ENCODE assay signal across 7 mouse cellular contexts in genomic region chr6:29434911-29435691, GRCm38 (mm10). TPM values are rescaled to one million over a fixed set of nuclear protein-coding genes. Genes with fewer than 3 reads are reported as not detected.
DNase-seq lines count a peak whose midpoint lies in the region; ATAC-seq and TF ChIP-seq lines count a peak whose summit lies in the region.

No protein-coding gene starts in this region.

- peak overlapping the region; percentile 41 for H3K9ac ChIP-seq in MEL (ENCODE audit: control insufficient read depth, low read depth, low read length, poor library complexity, severe bottlenecking)
- H3K9ac ChIP-seq in intestine, embryonic 15.5 days: peak overlapping the region; percentile 52
- H3K9ac ChIP-seq in neural tube, embryonic 15.5 days (replicated peaks): no peak overlapping the region; the same call in 1 of the 2 replicates

- H3K4me1 ChIP-seq in MEL (ENCODE audit: control insufficient read depth in 1 of 2, insufficient read depth in 2 of 2, low read length in 2 of 2): peaks cover 0 to 25% of the 10 kb centered on the region in 2 experiments; a peak in 3 of 4 replicates
- H3K4me1 ChIP-seq in intestine, embryonic 15.5 days (replicated peaks): peaks cover 21% of the 10 kb centered on the region
- H3K4me1 ChIP-seq in neural tube, embryonic 15.5 days: peaks cover 49% of the 10 kb centered on the region

- DNase-seq in MEL (ENCODE audit: low read depth, low spot score): peak; percentile 57
- DNase-seq in brain, adult 2 months (ENCODE audit: low read depth, low spot score): peak; percentile 22
- DNase-seq in gastrocnemius, postnatal 36 days: peak; percentile 58
- DNase-seq in left cerebral cortex, postnatal 36 days (ENCODE audit: low spot score in 2 of 2): no peak
- no peak for DNase-seq in layer of hippocampus, adult 11-12 months (ENCODE audit: low spot score)

- peak; percentile 71 for ATAC-seq in intestine, embryonic 15.5 days
- ATAC-seq in neural tube, embryonic 15.5 days (ENCODE audit: low FRiP score): peak; percentile 56

- H3K4me2 ChIP-seq in intestine, embryonic 15.5 days (replicated peaks): peak overlapping the region; percentile 70
- H3K4me2 ChIP-seq in neural tube, embryonic 15.5 days: peak overlapping the region; percentile 73

- H3K4me3 ChIP-seq in MEL (ENCODE audit: control insufficient read depth in 1 of 2, insufficient read depth in 1 of 2, low read depth in 2 of 2, low read length in 2 of 2): peak overlapping the region; percentile 8 to 22; a peak in 3 of 4 replicates
- H3K4me3 ChIP-seq in intestine, embryonic 15.5 days (replicated peaks): peak overlapping the region; percentile 53
- H3K4me3 ChIP-seq in neural tube, embryonic 15.5 days (replicated peaks): peak overlapping the region; percentile 45

- no peak for TF ChIP-seq RAD21 in MEL (IDR thresholded peaks at IDR 0.05; ENCODE audit: low read depth, low read length)

- TF ChIP-seq CTCF in MEL (IDR thresholded peaks at IDR 0.05 in 2 of 3, conservative IDR thresholded peaks at IDR 0.05 in 1 of 3; ENCODE audit: control insufficient read depth in 1 of 3, insufficient read depth in 1 of 3, low read depth in 2 of 3, low read length in 3 of 3, poor library complexity in 1 of 3, severe bottlenecking in 1 of 3): no peak

- H3K36me3 ChIP-seq in MEL (ENCODE audit: control insufficient read depth in 1 of 2, insufficient read depth in 2 of 2, low read length in 2 of 2): peaks cover 0 to 3% of the 10 kb centered on the region in 2 experiments; a peak in 1 of 4 replicates
- no peaks in the 10 kb centered on the region for H3K36me3 ChIP-seq in intestine, embryonic 15.5 days
- no peaks in the 10 kb centered on the region for H3K36me3 ChIP-seq in neural tube, embryonic 15.5 days

- intact Hi-C loops in gastrocnemius, postnatal 36 days (cut with DNase I): no loop called here
- intact Hi-C loops in left cerebral cortex, postnatal 36 days (cut with DNase I): no loop called here

- no peak for TF ChIP-seq POLR2A in MEL (IDR thresholded peaks at IDR 0.05; ENCODE audit: control insufficient read depth in 1 of 2, insufficient read depth in 1 of 2, low read depth in 1 of 2, low read length in 2 of 2, poor library complexity in 1 of 2)

- no peaks in the 10 kb centered on the region for H3K9me3 ChIP-seq in MEL (replicated peaks; ENCODE audit: insufficient read depth, low read length)
- no peaks in the 10 kb centered on the region for H3K9me3 ChIP-seq in intestine, embryonic 15.5 days
- no peaks in the 10 kb centered on the region for H3K9me3 ChIP-seq in neural tube, embryonic 15.5 days (replicated peaks)

- no peaks in the 10 kb centered on the region for H3K79me2 ChIP-seq in MEL (ENCODE audit: control insufficient read depth, insufficient read depth, low read length, poor library complexity)

- TF ChIP-seq EP300 in MEL (IDR thresholded peaks at IDR 0.05; ENCODE audit: low read depth in 1 of 2, low read length in 2 of 2): no peak

- WGBS in intestine, embryonic 15.5 days: 6% methylated on average over 13 of the region's 13 CpGs
- 6% methylated on average over 13 of the region's 13 CpGs for WGBS in neural tube, embryonic 15.5 days

- H3K27me3 ChIP-seq in MEL (ENCODE audit: control insufficient read depth in 1 of 2, insufficient read depth in 2 of 2, low read length in 2 of 2): no peaks in the 10 kb centered on the region; a peak in 1 of 4 replicates
- H3K27me3 ChIP-seq in intestine, embryonic 15.5 days (replicated peaks): peaks cover 12% of the 10 kb centered on the region
- peaks cover 53% of the 10 kb centered on the region for H3K27me3 ChIP-seq in neural tube, embryonic 15.5 days (replicated peaks)

- peak overlapping the region; percentile 10 for H3K27ac ChIP-seq in MEL (ENCODE audit: control insufficient read depth, low read depth, low read length)
- peak overlapping the region; percentile 86 for H3K27ac ChIP-seq in intestine, embryonic 15.5 days
- peak overlapping the region; percentile 76 for H3K27ac ChIP-seq in neural tube, embryonic 15.5 days (replicated peaks)

TF ChIP-seq in MEL, 35 proteins besides CTCF, POLR2A, EP300 and RAD21:
- 0 out of 2 replicates have a peak, but pooled peaks have one; percentile 15 for TF ChIP-seq CHD2 (IDR thresholded peaks at IDR 0.05; ENCODE audit: low read length)
- 0 out of 2 replicates have a peak, but pooled peaks have one; percentile 10 for TF ChIP-seq ELF1 (IDR thresholded peaks at IDR 0.05; ENCODE audit: low read depth, low read length)
- no peak for TF ChIP-seq USF1 (IDR thresholded peaks at IDR 0.05; ENCODE audit: low read depth, low read length)
- TF ChIP-seq RCOR1 (IDR thresholded peaks at IDR 0.05; ENCODE audit: low read depth, low read length): no peak
- TF ChIP-seq POLR2AphosphoS5 (IDR thresholded peaks at IDR 0.05; ENCODE audit: borderline replicate concordance, low read depth, low read length): no peak
- TF ChIP-seq MYC (IDR thresholded peaks at IDR 0.05; ENCODE audit: low read depth, low read length): no peak
- TF ChIP-seq GABPA (IDR thresholded peaks at IDR 0.05; ENCODE audit: low read depth, low read length): no peak
- peak; percentile 5; the same call in 1 of the 2 replicates for TF ChIP-seq TCF12 (IDR thresholded peaks at IDR 0.05; ENCODE audit: low read depth, low read length)
- TF ChIP-seq ZNF384 (IDR thresholded peaks at IDR 0.05; ENCODE audit: low read depth, low read length): no peak
- no peak for TF ChIP-seq USF2 (IDR thresholded peaks at IDR 0.05; ENCODE audit: borderline replicate concordance in 1 of 2, insufficient read depth in 1 of 2, low read depth in 1 of 2, low read length in 2 of 2)
- TF ChIP-seq MEF2A (IDR thresholded peaks at IDR 0.05; ENCODE audit: extremely low read depth, insufficient replicate concordance, low read depth, low read length, poor library complexity, severe bottlenecking): no peak

RNA-seq across cellular contexts. Expression of gene Flnc, which starts 2.0 kb away (rescaled TPM):
- 0.26 and 0.27 TPM in 2 replicates for total RNA-seq in MEL (2012; rRNA removed)
- polyA plus RNA-seq in MEL (2012; ENCODE audit: insufficient read depth in 1 of 2, insufficient read length in 2 of 2, low read depth in 1 of 2, low replicate concordance in 2 of 2, missing spikeins in 1 of 2): under 1 TPM in 1 of 2 experiments, not detected in 1; 0.31 TPM
- 100 to 1,000 TPM; 403 to 438 TPM for total RNA-seq in gastrocnemius, postnatal 36 days (2021)
- polyA plus RNA-seq in intestine, embryonic 15.5 days (2015; fragmentation: Nextera tagmentation; extraction: Ambion mirVana): 9.7 and 10.1 TPM in 2 replicates
- polyA plus RNA-seq in neural tube, embryonic 15.5 days (2015; fragmentation: Nextera tagmentation; extraction: Ambion mirVana): 5.2 and 5.3 TPM in 2 replicates
- 1 to 10 TPM; 1.7 to 2.0 TPM for total RNA-seq in left cerebral cortex, postnatal 36 days (2021)

RNA-seq across cellular contexts. Expression of gene Atp6v1f, which starts 32.4 kb away (rescaled TPM):
- 289 and 312 TPM in 2 replicates for total RNA-seq in MEL (2012; rRNA removed)
- polyA plus RNA-seq in MEL (2012; ENCODE audit: insufficient read depth in 1 of 2, insufficient read length in 2 of 2, low read depth in 1 of 2, low replicate concordance in 2 of 2, missing spikeins in 1 of 2): 100 to 1,000 TPM in 1 of 2 experiments, not detected in 1; 349 TPM
- 100 to 1,000 TPM in 1 of 2 experiments, 10 to 100 TPM in 1; 94.2 to 103 TPM for total RNA-seq in gastrocnemius, postnatal 36 days (2021)
- polyA plus RNA-seq in intestine, embryonic 15.5 days (2015; fragmentation: Nextera tagmentation; extraction: Ambion mirVana): 294 and 331 TPM in 2 replicates
- polyA plus RNA-seq in neural tube, embryonic 15.5 days (2015; fragmentation: Nextera tagmentation; extraction: Ambion mirVana): 347 and 386 TPM in 2 replicates
- total RNA-seq in left cerebral cortex, postnatal 36 days (2021): 100 to 1,000 TPM; 229 to 263 TPM

RNA-seq across cellular contexts. Expression of gene Atp6v1fnb, which starts 36.1 kb away (rescaled TPM):
- not detected in 2 replicates for total RNA-seq in MEL (2012; rRNA removed)
- polyA plus RNA-seq in MEL (2012; ENCODE audit: insufficient read depth in 1 of 2, insufficient read length in 2 of 2, low read depth in 1 of 2, low replicate concordance in 2 of 2, missing spikeins in 1 of 2): under 1 TPM in 1 of 2 experiments, not detected in 1; 0.13 TPM
- total RNA-seq in gastrocnemius, postnatal 36 days (2021): not detected
- 0.24 TPM in 1 of 2 replicates, not detected in the other for polyA plus RNA-seq in intestine, embryonic 15.5 days (2015; fragmentation: Nextera tagmentation; extraction: Ambion mirVana)
- polyA plus RNA-seq in neural tube, embryonic 15.5 days (2015; fragmentation: Nextera tagmentation; extraction: Ambion mirVana): 0.40 and 0.68 TPM in 2 replicates
- under 1 TPM; 0.49 to 0.63 TPM for total RNA-seq in left cerebral cortex, postnatal 36 days (2021)

RNA-seq across cellular contexts. Expression of gene Ccdc136, which starts 39.0 kb away (rescaled TPM):
- not detected in 2 replicates for total RNA-seq in MEL (2012; rRNA removed)
- under 1 TPM in 1 of 2 experiments, not detected in 1; 0.22 TPM for polyA plus RNA-seq in MEL (2012; ENCODE audit: insufficient read depth in 1 of 2, insufficient read length in 2 of 2, low read depth in 1 of 2, low replicate concordance in 2 of 2, missing spikeins in 1 of 2)
- 10 to 100 TPM; 10.1 to 12.9 TPM for total RNA-seq in gastrocnemius, postnatal 36 days (2021)
- 7.4 and 7.7 TPM in 2 replicates for polyA plus RNA-seq in intestine, embryonic 15.5 days (2015; fragmentation: Nextera tagmentation; extraction: Ambion mirVana)
- polyA plus RNA-seq in neural tube, embryonic 15.5 days (2015; fragmentation: Nextera tagmentation; extraction: Ambion mirVana): 49.2 and 53.6 TPM in 2 replicates
- 10 to 100 TPM; 90.3 to 90.4 TPM for total RNA-seq in left cerebral cortex, postnatal 36 days (2021)

RNA-seq across cellular contexts. Expression of gene Opn1sw, which starts 46.8 kb away (rescaled TPM):
- total RNA-seq in MEL (2012; rRNA removed): 0.23 TPM in 1 of 2 replicates, not detected in the other
- polyA plus RNA-seq in MEL (2012; ENCODE audit: insufficient read depth in 1 of 2, insufficient read length in 2 of 2, low read depth in 1 of 2, low replicate concordance in 2 of 2, missing spikeins in 1 of 2): under 1 TPM in 1 of 2 experiments, not detected in 1; 0.04 TPM
- under 1 TPM in 1 of 2 experiments, not detected in 1; 0.35 TPM for total RNA-seq in gastrocnemius, postnatal 36 days (2021)
- polyA plus RNA-seq in intestine, embryonic 15.5 days (2015; fragmentation: Nextera tagmentation; extraction: Ambion mirVana): 0.29 and 0.53 TPM in 2 replicates
- 0.22 and 0.61 TPM in 2 replicates for polyA plus RNA-seq in neural tube, embryonic 15.5 days (2015; fragmentation: Nextera tagmentation; extraction: Ambion mirVana)
- total RNA-seq in left cerebral cortex, postnatal 36 days (2021): under 1 TPM in 1 of 2 experiments, not detected in 1; 0.17 TPM

Comparison
In these comparisons a context has a peak if more than half of its experiments do, and no peak if none do; other contexts are left out.
1. DNase-seq: peak in MEL (single experiment), brain, adult 2 months (single experiment) and gastrocnemius, postnatal 36 days (2 of 2); none in left cerebral cortex, postnatal 36 days (0 of 2) and layer of hippocampus, adult 11-12 months (single experiment).
2. H3K27ac ChIP-seq: peak in every context shown above with its lines; median percentile 86 in intestine, embryonic 15.5 days; 76 in neural tube, embryonic 15.5 days; 10 in MEL.
3. RNA of gene Flnc, which starts 2.0 kb away (total RNA-seq): 403 to 438 TPM in gastrocnemius, postnatal 36 days; 1.7 to 2.0 TPM in left cerebral cortex, postnatal 36 days and 0.26 to 0.27 TPM in MEL; every median in the first group is over 100 times any median in the second.
4. Peak in every context shown above with its lines, with median percentiles within 50 percentile points of each other: H3K4me3 ChIP-seq.